Mouse (Mus musculus): ENCODE measurements at regions not wholly inside any gene's neighbourhood (a gene's known extent, or its start where the extent isn't known, plus 50 kb on each side); places are given as distances from the start of the nearest gene placed in this dataset.

DNA sequence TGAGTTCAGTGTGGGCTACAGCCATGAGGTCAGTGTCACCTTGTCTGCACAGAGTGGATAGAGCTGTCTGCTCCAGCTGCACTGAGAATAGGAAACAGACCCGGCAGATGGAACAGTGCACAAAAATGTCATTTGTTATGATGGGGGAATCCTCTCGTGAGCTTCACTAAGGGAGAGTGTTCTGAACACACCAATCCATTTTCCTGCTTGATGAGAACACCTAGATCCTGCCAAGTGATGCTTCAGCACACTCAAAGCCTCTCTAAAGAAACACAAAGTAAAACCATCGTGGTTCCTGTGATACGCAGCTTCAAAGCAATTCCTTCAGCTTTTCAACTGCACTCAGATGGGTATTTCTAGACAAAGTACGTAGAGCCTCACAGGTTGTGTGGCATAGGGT, 69.0 kb upstream of the Pdzrn3 start:
- no peak for TF ChIP-seq POLR2A (IDR thresholded peaks at IDR 0.05; ENCODE audit: insufficient read depth, low read depth, low read length)
- no peak for TF ChIP-seq CTCF (IDR thresholded peaks at IDR 0.05)
- TF ChIP-seq EP300 (IDR thresholded peaks at IDR 0.05; ENCODE audit: insufficient read depth, low read depth, low read length), result no peak
